Mouse (Mus musculus) gastrocnemius, postnatal 36 days (tissue): Measurements from ENCODE around the gene Ppbp. TPM values are rescaled to one million over a fixed set of nuclear protein-coding genes. Genes with fewer than 3 reads are reported as not detected.
"Not testable (repeated sequence)": the region's sequence is repeated elsewhere in the genome, so short reads cannot be mapped to it uniquely, and the experiment has no call there.

Experiments used
- DNase-seq, 2 experiments: peaks; one replicate each; pipeline ENCODE4 v3.0.0; 2022
- intact Hi-C: fragments of 180-260 bp; cut with DNase I; formaldehyde crosslinking; loops from one replicate; pipeline ENCODE4 v1.15.1; 2025
- microRNA-seq, 2 experiments: library from miRNA; unstranded; fragments of <30 nt; microRNA quantifications; one replicate each; pipeline ENCODE4 v1.2.0; 2021
- total RNA-seq, 2 experiments: library from RNA; stranded (reverse); gene quantifications; 2 replicates each; pipeline ENCODE4 v1.2.3; 2021

Ppbp gene
- total RNA-seq, 2 experiments from 2014 or later, result 0.23 to 0.25 TPM

DNA sequence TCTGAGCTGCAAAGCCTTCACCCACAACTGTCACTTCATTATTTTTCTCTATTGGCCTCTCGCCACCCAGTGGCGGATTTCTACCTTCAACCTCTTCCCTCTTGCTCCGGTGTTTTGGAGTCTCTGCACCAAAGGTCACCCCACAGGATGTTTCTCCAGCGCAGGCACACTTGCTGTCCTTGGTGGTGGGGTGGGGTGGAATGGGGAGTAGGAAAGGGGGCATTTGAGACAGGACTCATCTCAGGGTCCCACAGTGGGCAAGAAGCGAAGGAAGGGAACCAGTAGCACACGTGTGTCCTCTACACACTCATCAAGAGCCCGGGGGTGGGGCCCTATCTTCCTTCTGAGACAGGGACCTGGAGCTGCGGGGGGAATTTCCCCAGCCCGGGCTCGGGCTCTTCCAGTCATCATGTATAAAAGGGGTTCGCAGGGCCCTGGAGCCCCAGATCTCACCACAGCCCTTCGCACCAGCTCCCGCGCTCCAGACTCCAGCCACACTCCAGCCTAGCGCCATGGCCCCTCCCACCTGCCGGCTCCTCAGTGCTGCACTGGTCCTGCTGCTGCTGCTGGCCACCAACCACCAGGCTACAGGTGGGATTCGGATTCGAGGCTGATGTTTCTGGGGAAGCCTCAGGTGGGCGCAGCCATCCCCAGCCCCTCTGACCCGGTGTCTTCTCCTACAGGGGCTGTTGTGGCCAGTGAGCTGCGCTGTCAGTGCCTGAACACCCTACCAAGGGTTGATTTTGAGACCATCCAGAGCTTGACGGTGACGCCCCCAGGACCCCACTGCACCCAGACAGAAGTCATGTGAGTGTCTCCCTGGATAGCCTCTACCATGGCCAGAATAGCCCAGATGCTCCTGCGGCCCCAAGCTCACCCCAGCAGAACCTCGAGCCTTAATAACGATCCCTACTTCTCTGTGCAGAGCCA, 17.6 kb downstream of the Ppbp start, which contains the start of gene Cxcl3:
Gene Cxcl3, plus strand, starts transcription at position 445 of the 930 bp plus-strand sequence.
- intact Hi-C loops, result loop anchor here (5.0 kb wide), 1 partner anchor 124 kb away; no protein-coding TSS in a partner anchor
- no peak for DNase-seq

- no peak for DNase-seq
- intact Hi-C loops, result loop anchor here (5.0 kb wide), 1 partner anchor 126 kb away; no protein-coding TSS in a partner anchor
These were observed 19.8 kb downstream of the Ppbp start for GRCm38 (mm10) chr5:90788114-90788513.

DNA sequence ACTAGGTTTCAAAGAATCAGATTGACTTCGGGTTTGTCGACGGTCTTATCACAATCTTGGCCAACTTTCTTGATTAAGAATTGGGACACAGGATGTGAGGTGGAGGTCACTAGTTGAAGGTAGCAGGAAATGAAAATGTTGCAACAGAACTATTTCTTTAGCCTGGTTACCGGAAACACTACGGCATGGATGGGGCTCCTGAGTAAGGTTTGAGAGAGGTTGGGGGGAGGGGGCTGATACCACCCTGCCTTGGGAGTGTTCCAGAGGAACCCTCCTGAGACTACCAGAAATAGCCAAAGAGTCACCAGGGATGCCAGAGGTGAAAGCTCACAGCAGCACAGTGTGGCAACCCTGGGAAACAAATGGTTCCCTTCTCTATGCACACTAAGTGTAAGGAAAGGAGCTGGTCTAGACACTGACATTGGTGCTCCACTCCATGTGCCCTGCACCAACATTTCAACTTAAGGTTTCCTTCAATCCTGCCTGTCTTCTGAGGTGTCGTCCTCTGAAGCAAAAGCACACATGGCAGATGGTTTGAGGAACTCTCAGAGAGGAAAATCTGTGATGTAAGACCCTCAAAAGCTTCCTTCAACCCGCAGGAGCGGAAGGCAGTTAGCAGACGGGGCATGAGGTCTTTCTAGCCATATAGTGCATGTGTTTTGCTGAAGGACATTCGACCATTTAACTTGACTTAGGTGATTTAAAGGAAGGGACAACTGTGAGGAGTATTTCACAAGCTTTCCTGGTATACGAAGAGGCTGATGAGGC, 21.2 kb downstream of the Ppbp start:
- intact Hi-C loops, result loop anchor here (5.0 kb wide), 1 partner anchor 127 kb away; no protein-coding TSS in a partner anchor

DNA sequence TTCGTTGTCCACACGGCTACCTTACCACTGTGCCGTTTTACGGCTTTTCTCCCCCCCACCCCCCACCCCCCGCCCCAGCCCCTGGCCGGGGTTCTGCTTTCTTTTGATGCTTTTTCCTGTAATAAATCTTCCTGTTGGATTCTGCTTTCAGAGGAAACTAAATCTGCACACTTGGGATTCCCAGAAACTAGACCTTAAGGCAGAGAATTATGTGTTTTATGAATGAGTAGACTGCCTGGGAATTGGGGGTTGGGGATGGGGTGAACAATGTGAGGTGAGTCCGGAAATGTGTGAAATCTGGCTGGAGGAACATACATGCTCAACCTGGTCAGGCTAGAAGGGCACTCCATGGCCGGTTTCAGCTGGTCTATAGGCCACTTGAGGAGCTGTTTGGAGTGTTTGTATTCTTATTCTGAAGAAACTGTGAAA, 21.8 kb downstream of the Ppbp start:
- no peak for DNase-seq
- intact Hi-C loops, result no loop called here

More for the DNA sequence above, 21.2 kb downstream of the Ppbp start:
- DNase-seq, result no peak

- intact Hi-C loops, result no loop called here
- DNase-seq, result no peak
These were observed 25.9 kb downstream of the Ppbp start, which contains the start of gene Cxcl15 for GRCm38 (mm10) chr5:90794195-90794625. Gene Cxcl15 (plus strand): TSS chr5:90794534.

- DNase-seq, intact Hi-C loops: not testable (repeated sequence)
These were observed 27.1 kb downstream of the Ppbp start for GRCm38 (mm10) chr5:90795392-90795791.

DNA sequence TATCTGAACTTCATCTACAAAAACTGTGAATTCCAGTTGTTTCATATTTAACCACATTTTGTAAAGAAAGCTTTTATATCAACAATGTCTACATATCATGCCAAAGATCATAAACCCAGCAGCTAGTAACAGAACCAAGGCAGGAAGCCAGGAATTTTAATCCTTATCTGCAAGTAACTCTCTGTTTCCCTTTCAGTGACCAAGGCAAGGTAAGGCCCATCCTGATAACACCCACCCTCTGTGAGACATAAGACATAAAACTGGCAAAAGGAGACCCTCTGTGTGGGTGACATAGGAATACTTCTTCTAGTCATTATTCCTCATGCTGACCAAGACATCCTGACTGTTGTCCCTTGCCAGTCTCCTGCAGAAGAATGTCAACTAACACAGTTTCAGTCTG, 36.3 kb downstream of the Ppbp start:
- no peak for DNase-seq
- intact Hi-C loops, result no loop called here

GRCm38 (mm10) chr5:90806050-90806449, 37.7 kb downstream of the Ppbp start:
- intact Hi-C loops, result no loop called here

DNA sequence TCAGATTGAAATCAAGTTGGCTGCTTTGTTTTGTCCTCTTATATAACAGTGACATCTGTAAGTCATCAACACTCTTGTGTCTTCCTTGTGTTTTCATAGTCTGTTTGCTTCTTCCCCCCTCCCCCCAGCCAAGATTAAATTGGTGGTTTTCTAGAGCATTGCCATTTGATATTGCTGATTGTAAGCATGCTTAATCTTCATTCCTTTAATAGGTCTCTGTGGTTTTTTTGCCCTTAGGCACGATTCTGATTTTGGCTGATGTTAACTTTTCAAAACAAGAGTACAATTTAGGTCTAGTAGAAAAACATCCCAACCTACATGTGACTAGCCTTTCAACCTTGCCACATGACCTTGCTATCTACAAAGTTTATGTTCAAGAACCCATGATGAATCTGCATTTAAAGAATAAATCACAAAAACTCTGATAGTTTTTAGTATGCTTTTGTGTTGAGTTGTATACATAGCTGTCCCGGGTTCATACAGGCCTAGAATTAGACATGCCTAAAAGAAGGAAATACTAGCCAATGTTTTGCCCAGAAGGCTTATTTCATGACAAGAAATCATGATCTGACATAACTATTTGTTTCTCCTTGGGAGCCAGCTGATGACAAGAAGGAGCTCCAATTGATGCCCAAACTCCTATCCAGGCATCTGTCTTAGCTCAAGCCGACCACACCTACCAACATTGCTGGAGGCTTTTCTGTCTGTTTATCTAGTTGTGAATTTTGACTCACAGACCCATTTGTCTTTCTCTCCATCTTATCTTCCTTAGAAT, 39.0 kb downstream of the Ppbp start:
- DNase-seq, result no peak
- intact Hi-C loops, result no loop called here

More at GRCm38 (mm10) chr5:90806050-90806449, 37.7 kb downstream of the Ppbp start:
- no peak for DNase-seq

Small RNAs within 50 kb of the gene (microRNA-seq; reads per million reads assigned to microRNA genes)
- gene Gm24322, result 0 reads per million in 2 experiments

Other genes starting within 250 kb of the Ppbp start
- gene Afm, start 249.6 kb upstream of the Ppbp start, total RNA-seq, result not detected
- gene 5830473C10Rik, start 207.4 kb upstream of the Ppbp start, total RNA-seq, result not detected
- not detected for gene Rassf6, start 127.9 kb upstream of the Ppbp start, total RNA-seq
- not detected for gene Cxcl5, start 9.2 kb upstream of the Ppbp start, total RNA-seq
- 10 to 100 TPM in 1 of 2 experiments, 1 to 10 TPM in 1; 7.0 to 12.9 TPM for gene Pf4, start 3.9 kb downstream of the Ppbp start, total RNA-seq
- not detected for gene Cxcl3, start 17.6 kb downstream of the Ppbp start, total RNA-seq
- gene Cxcl15, start 26.0 kb downstream of the Ppbp start, total RNA-seq, result not detected
- under 1 TPM in 1 of 2 experiments, not detected in 1; 0.36 TPM for gene Cxcl1, start 122.7 kb downstream of the Ppbp start, total RNA-seq
- gene Cxcl2, start 135.4 kb downstream of the Ppbp start, total RNA-seq, result not detected
- 1 to 10 TPM; 5.4 to 7.8 TPM for gene Mthfd2l, start 162.6 kb downstream of the Ppbp start, total RNA-seq